Mouse (Mus musculus): ENCODE measurements around the gene Psmd5. TPM values are rescaled to one million over a fixed set of nuclear protein-coding genes. Genes with fewer than 3 reads are reported as not detected.
A peak's percentile ranks its signal among the peaks of the same experiment; 100 is the strongest.

The Psmd5 gene
- polyA plus RNA-seq, 1 experiment from 2014 or later = 157 TPM

DNA sequence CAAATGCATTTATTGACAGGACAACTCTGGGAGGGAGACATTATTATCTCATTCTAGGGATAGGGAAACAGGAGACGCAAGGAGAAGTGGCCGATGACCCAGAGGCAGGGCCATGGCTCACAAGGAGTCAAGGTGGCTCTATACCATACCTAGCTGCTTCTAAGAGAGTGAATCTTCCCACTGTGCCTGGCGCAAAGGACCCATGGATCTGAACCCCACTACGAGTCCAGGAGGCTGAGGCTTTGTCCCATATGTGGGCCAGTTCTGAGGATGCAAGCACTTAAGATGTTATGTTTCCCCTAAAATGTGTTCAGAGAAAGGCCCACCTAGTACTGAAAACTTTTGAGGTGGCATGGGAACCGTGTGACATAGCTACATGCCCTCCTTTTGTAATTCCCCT, 37.1 kb upstream of the Psmd5 start:
- Histone ChIP-seq H3K27me3 (ENCODE audit: control insufficient read depth, insufficient read depth, low read length) (no peaks in the 10 kb centered on the region), H3K4me1 (ENCODE audit: control insufficient read depth, insufficient read depth, low read length) (no peaks in the 10 kb centered on the region; the same call in none of the 2 replicates), H3K4me3 (ENCODE audit: low read length) (peak overlapping the region; percentile 73; the same call in 1 of the 2 replicates), H3K4me2 (replicated peaks; ENCODE audit: low read depth, low read length) (peak overlapping the region; percentile 73), H3K9me3 (ENCODE audit: control insufficient read depth, low read length) (no peaks in the 10 kb centered on the region), H3K9ac (ENCODE audit: low read depth, low read length) (no peak overlapping the region), H3K27ac (ENCODE audit: low read depth, low read length) (no peak overlapping the region), H3K36me3 (ENCODE audit: control insufficient read depth, insufficient read depth, low read length) (peaks cover 14% of the 10 kb centered on the region; the same call in 1 of the 2 replicates)
- WGBS = 56% methylated on average over 5 of the region's 5 CpGs
- ATAC-seq (ENCODE audit: low FRiP score, low TSS enrichment) = no peak

DNA sequence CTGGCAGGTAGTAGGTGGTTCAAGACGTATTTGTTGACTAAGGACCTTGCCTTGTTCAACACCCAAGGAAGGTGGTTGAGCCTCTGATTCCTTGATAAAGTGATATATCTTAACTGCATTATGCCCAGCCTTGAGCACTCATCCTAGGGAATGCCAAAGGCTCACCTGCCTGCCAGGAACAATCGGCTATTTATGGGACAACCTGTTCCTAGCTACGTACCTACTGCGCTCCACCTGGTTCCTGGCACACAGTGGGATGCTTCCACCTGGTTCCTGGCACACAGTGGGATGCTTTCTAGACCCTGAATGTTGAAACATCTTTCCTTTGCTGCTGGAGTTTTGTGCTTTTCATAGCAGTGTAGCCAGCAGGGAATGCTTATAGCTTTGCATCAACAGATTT, 35.0 kb upstream of the Psmd5 start:
- H3K9me3 ChIP-seq (ENCODE audit: control insufficient read depth, low read length) = no peaks in the 10 kb centered on the region
- H3K4me1 ChIP-seq (ENCODE audit: control insufficient read depth, insufficient read depth, low read length) = no peaks in the 10 kb centered on the region; the same call in none of the 2 replicates
- H3K27me3 ChIP-seq (ENCODE audit: control insufficient read depth, insufficient read depth, low read length) = no peaks in the 10 kb centered on the region
- no peak overlapping the region for H3K4me2 ChIP-seq (replicated peaks; ENCODE audit: low read depth, low read length)
- H3K9ac ChIP-seq (ENCODE audit: low read depth, low read length) = no peak overlapping the region
- 90% methylated on average over 4 of the region's 4 CpGs for WGBS
- no peak overlapping the region for H3K4me3 ChIP-seq (ENCODE audit: low read length)
- H3K27ac ChIP-seq (ENCODE audit: low read depth, low read length) = no peak overlapping the region
- peaks cover 14% of the 10 kb centered on the region; the same call in 1 of the 2 replicates for H3K36me3 ChIP-seq (ENCODE audit: control insufficient read depth, insufficient read depth, low read length)
- ATAC-seq (ENCODE audit: low FRiP score, low TSS enrichment) = no peak

DNA sequence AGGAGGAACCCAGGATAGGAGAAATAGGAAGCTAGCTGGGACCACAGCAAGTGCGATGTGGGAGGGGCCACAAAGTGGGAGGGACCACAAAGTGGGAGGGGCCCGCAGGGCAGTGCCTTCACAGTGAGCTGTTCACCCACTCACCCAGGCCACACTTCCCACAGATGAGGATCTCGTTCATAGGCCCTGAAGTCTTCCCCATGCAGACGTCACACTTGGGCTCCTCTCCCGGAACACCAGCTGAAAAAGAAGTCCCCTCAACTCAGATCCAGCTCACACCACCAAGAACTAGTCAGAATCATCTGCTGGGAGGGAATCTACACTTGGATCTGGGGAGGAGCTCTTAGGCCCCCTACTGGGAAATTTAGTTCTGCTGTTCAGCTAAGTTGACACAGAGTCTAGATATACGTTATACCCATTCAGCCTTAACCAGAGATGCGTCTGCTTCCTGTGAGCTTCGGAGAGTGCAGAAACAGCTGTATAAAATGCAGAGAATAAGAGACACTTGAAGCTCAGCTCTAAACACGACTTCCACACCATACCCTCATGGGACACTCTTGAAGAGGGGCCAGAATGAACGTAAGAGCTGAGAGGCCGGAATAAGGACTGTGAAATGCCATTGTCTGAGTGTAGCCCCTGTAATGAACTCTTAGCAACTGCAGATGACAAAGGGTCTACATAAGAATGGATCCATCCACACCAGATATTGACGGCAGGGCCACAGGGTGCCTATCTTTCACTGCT, 32.3 kb upstream of the Psmd5 start:
- 42% methylated on average over 12 of the region's 12 CpGs for WGBS
- Histone ChIP-seq H3K27ac (ENCODE audit: low read depth, low read length) (no peak overlapping the region), H3K36me3 (ENCODE audit: control insufficient read depth, insufficient read depth, low read length) (peaks cover 27% of the 10 kb centered on the region; the same call in 1 of the 2 replicates), H3K9ac (ENCODE audit: low read depth, low read length) (no peak overlapping the region), H3K27me3 (ENCODE audit: control insufficient read depth, insufficient read depth, low read length) (no peaks in the 10 kb centered on the region), H3K4me3 (ENCODE audit: low read length) (no peak overlapping the region), H3K4me2 (replicated peaks; ENCODE audit: low read depth, low read length) (no peak overlapping the region), H3K9me3 (ENCODE audit: control insufficient read depth, low read length) (no peaks in the 10 kb centered on the region), H3K4me1 (ENCODE audit: control insufficient read depth, insufficient read depth, low read length) (peaks cover 4% of the 10 kb centered on the region)
- ATAC-seq (ENCODE audit: low FRiP score, low TSS enrichment) = no peak

DNA sequence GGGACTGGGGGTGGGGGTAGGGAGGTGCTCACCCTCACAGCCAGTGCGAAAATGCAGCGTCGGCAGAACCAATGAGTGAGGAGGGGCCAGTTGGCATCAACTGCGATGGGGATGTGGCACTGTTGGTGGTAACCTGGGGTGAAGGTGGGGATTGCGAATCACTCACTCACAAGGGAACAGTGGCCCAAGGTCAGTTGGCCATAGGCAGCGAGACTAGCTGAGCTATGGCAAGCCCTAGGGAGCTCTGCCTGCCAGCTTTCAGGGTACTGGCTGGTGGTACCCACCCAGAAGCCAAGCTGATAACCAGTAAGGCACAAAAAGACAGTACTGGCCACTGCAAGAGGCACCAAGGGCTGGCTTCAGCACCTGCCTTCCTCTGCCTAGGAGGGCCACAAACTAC, 31.7 kb upstream of the Psmd5 start:
- Histone ChIP-seq H3K27ac (ENCODE audit: low read depth, low read length) (no peak overlapping the region), H3K9me3 (ENCODE audit: control insufficient read depth, low read length) (no peaks in the 10 kb centered on the region), H3K9ac (ENCODE audit: low read depth, low read length) (no peak overlapping the region), H3K4me3 (ENCODE audit: low read length) (no peak overlapping the region), H3K36me3 (ENCODE audit: control insufficient read depth, insufficient read depth, low read length) (peaks cover 31% of the 10 kb centered on the region; the same call in 1 of the 2 replicates), H3K27me3 (ENCODE audit: control insufficient read depth, insufficient read depth, low read length) (no peaks in the 10 kb centered on the region), H3K4me2 (replicated peaks; ENCODE audit: low read depth, low read length) (no peak overlapping the region), H3K4me1 (ENCODE audit: control insufficient read depth, insufficient read depth, low read length) (peaks cover 4% of the 10 kb centered on the region)
- ATAC-seq (ENCODE audit: low FRiP score, low TSS enrichment) = no peak
- WGBS = 69% methylated on average over 6 of the region's 6 CpGs

DNA sequence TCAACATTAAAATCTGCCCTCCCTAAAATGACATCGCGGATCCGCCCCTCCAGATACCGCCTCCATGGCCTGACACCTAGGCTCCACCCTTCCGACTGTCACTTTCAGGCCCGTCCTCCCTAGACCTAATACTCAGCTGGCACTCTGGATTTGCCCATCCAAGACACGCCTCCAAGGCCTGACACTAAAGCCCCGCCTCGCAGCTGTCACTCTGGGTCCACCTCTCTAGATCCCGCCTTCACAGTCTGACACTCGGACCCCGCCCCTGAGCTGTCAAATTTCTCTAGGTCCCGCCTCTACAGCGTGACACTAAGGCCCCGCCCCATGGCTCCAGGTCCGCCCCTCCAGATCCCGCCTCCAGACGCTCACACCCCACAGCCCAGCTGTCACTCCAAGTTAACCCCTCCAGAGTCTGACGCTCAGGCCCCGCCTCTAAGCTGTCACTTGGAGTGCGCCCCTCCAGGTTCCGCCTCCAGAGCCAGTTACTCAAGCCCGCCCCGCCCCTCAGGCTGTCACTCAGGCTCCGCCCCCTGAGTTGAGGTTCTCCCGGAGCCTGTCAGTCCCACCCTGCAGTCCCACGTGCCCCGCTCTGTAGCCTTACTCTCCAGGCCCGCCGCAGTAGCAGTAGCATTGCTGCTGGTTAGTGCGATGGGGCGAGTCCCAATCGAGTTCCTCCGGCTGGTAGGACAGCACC, 30.2 kb upstream of the Psmd5 start:
- Histone ChIP-seq H3K4me3 (ENCODE audit: low read length) (peak overlapping the region; percentile 23), H3K27me3 (ENCODE audit: control insufficient read depth, insufficient read depth, low read length) (no peaks in the 10 kb centered on the region), H3K27ac (ENCODE audit: low read depth, low read length) (no peak overlapping the region), H3K9ac (ENCODE audit: low read depth, low read length) (no peak overlapping the region), H3K9me3 (ENCODE audit: control insufficient read depth, low read length) (no peaks in the 10 kb centered on the region), H3K36me3 (ENCODE audit: control insufficient read depth, insufficient read depth, low read length) (peaks cover 27% of the 10 kb centered on the region; the same call in 1 of the 2 replicates), H3K4me2 (replicated peaks; ENCODE audit: low read depth, low read length) (peak overlapping the region; percentile 46), H3K4me1 (ENCODE audit: control insufficient read depth, insufficient read depth, low read length) (peaks cover 4% of the 10 kb centered on the region; the same call in 1 of the 2 replicates)
- peak; percentile 96 for ATAC-seq (ENCODE audit: low FRiP score, low TSS enrichment)
- 1% methylated on average over 34 of the region's 34 CpGs for WGBS

DNA sequence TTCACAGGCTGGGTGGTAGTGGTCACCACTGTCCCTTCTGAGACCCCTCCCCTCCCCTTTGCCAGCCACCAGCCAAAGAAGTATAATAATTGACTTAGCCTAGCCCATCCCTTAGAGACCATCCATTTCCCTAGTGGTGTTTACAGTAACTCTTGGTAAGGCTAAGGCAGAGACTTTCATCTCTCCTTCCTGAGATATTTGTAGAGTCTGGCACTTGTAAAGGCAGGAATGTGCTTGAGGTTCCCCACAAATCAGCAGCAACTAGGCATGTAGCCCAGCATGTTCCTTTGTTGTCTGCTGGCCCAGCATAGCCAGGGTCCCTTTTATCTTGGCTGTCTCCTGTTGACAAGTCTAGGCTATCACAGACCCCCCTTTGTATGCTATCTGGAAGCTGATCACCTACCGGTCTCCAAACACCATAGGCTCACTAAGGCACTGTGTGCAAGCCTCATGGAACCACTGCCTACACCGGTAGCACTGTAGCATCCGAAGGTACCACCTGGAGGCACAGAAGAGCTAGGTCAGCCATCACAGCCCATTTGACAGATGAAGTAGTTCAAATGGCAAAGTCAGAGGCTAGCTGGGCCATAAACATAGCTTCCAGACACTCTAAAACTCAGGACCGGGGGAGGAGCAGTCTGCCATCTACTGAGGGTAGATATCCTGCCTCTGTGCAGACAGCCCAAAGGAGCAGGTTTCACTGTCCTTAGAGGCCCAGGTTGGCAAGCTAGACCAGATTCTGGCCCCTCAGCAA, 29.1 kb upstream of the Psmd5 start:
- no peak overlapping the region for H3K4me2 ChIP-seq (replicated peaks; ENCODE audit: low read depth, low read length)

DNA sequence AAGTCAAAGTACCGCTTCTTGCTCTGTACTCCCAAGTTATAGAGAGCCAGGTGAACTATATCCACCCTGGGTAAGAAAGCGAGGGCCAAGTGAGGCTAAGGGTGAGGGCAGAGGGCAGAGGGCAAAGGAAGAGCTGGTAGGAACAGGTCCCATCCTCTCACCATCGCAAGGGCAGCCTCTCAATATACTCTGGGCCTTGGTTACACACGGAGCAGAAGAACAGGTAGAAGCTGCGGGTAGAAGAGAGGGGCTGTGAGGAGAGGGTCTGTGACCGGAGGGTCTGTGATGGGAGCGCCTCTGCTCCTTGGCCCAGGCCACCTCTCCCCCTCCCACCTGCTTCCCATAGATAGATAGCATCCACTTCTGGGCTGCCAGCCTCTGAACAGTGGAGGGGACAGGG, 28.4 kb upstream of the Psmd5 start:
- Histone ChIP-seq H3K9me3 (ENCODE audit: control insufficient read depth, low read length) (no peaks in the 10 kb centered on the region), H3K27me3 (ENCODE audit: control insufficient read depth, insufficient read depth, low read length) (no peaks in the 10 kb centered on the region), H3K4me2 (replicated peaks; ENCODE audit: low read depth, low read length) (no peak overlapping the region), H3K9ac (ENCODE audit: low read depth, low read length) (no peak overlapping the region), H3K36me3 (ENCODE audit: control insufficient read depth, insufficient read depth, low read length) (peaks cover 34% of the 10 kb centered on the region; the same call in 1 of the 2 replicates), H3K4me1 (ENCODE audit: control insufficient read depth, insufficient read depth, low read length) (peaks cover 4% of the 10 kb centered on the region; the same call in 1 of the 2 replicates), H3K27ac (ENCODE audit: low read depth, low read length) (no peak overlapping the region), H3K4me3 (ENCODE audit: low read length) (no peak overlapping the region)
- ATAC-seq (ENCODE audit: low FRiP score, low TSS enrichment) = no peak
- WGBS = 88% methylated on average over 7 of the region's 7 CpGs

More for the DNA sequence above, 29.1 kb upstream of the Psmd5 start:
- Histone ChIP-seq H3K4me1 (ENCODE audit: control insufficient read depth, insufficient read depth, low read length) (peaks cover 4% of the 10 kb centered on the region; the same call in 1 of the 2 replicates), H3K27ac (ENCODE audit: low read depth, low read length) (no peak overlapping the region), H3K36me3 (ENCODE audit: control insufficient read depth, insufficient read depth, low read length) (peaks cover 30% of the 10 kb centered on the region; the same call in 1 of the 2 replicates), H3K4me3 (ENCODE audit: low read length) (no peak overlapping the region), H3K9me3 (ENCODE audit: control insufficient read depth, low read length) (no peaks in the 10 kb centered on the region), H3K9ac (ENCODE audit: low read depth, low read length) (no peak overlapping the region), H3K27me3 (ENCODE audit: control insufficient read depth, insufficient read depth, low read length) (no peaks in the 10 kb centered on the region)
- 73% methylated on average over 4 of the region's 4 CpGs for WGBS
- no peak for ATAC-seq (ENCODE audit: low FRiP score, low TSS enrichment)

DNA sequence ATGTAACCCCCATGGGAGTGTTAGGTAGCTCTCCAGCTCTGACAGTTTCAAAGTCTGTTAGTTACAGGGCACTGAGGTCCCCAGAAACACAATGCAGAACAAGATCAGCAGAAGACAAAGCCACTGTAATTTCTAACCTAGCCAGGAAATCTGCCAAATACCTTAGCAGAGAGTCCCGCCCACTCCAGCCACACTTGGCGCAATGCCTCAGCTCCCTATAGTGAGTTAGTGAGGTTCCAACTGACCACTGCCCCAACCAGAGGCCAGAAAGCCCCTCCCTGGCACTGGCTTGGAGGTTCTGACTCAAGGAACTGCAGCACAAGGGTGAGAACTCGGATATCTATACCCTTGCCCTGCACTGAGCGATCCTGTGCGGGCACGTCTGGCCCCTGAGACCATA, 28.0 kb upstream of the Psmd5 start:
- H3K9me3 ChIP-seq (ENCODE audit: control insufficient read depth, low read length) = no peaks in the 10 kb centered on the region
- no peak overlapping the region for H3K4me3 ChIP-seq (ENCODE audit: low read length)
- peaks cover 34% of the 10 kb centered on the region; the same call in 1 of the 2 replicates for H3K36me3 ChIP-seq (ENCODE audit: control insufficient read depth, insufficient read depth, low read length)
- H3K9ac ChIP-seq (ENCODE audit: low read depth, low read length) = no peak overlapping the region
- no peak overlapping the region for H3K27ac ChIP-seq (ENCODE audit: low read depth, low read length)
- 90% methylated on average over 6 of the region's 6 CpGs for WGBS
- no peak overlapping the region for H3K4me2 ChIP-seq (replicated peaks; ENCODE audit: low read depth, low read length)
- no peaks in the 10 kb centered on the region for H3K27me3 ChIP-seq (ENCODE audit: control insufficient read depth, insufficient read depth, low read length)
- no peak for ATAC-seq (ENCODE audit: low FRiP score, low TSS enrichment)
- peaks cover 7% of the 10 kb centered on the region; the same call in 1 of the 2 replicates for H3K4me1 ChIP-seq (ENCODE audit: control insufficient read depth, insufficient read depth, low read length)

All from kidney, embryonic 14.5 days (tissue).